Mouse (Mus musculus): ENCODE results near the gene Esr1. TPM values are rescaled to one million over a fixed set of nuclear protein-coding genes. Genes with fewer than 3 reads are reported as not detected.

Esr1 gene
- polyA plus RNA-seq, 1 experiment from 2014 or later: 0.58 TPM

DNA sequence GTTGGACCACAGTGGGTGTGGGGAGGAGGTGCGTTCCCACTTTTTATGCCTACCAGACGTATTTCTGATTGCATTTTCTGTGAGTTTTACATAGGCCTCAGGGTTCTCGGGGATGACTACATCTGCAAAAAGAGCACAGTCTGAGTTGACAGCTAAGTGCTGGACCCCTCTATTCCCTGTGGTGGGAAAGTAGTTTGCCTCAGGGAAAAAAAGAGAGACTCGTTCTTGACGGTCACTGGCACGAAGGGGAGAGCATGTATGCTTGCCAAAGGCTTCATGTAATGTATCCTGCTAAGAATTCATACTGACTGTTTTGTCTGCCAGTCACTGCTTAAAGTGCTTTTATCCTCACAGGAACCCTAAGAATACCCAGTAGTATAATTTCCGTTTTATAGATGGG lies 433.8 kb downstream of the Esr1 start:
- Histone ChIP-seq H3K4me1 (replicated peaks) (no peaks in the 10 kb centered on the region), H3K4me2 (no peak overlapping the region), H3K27ac (no peak overlapping the region), H3K27me3 (no peaks in the 10 kb centered on the region), H3K4me3 (no peak overlapping the region), H3K36me3 (peaks cover 76% of the 10 kb centered on the region), H3K9ac (no peak overlapping the region), H3K9me3 (replicated peaks) (no peaks in the 10 kb centered on the region)
- no peak for ATAC-seq (replicated peaks; ENCODE audit: insufficient number of reproducible peaks, insufficient read depth, low FRiP score, low read depth)
- 87% methylated on average over 7 of the region's 7 CpGs for WGBS

DNA sequence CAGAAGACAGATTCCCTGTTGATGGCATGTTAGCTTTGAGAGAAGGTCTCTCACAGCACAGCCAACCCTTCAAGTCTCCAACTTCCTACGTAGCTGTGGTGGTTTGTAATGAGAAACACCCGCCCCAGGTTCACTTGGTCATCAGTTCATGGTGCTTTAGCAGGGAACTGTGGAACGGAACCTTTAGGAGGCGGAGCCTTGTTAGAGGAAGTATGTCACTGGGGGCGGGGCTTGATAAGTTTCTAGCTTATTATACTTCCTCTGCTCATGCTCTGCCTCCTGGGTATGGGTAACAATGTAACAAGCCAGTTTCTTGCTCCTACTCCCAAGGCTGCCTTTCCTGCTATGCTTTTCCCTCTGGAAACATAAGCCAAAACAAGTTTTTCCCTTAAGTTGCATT lies 434.3 kb downstream of the Esr1 start:
- Histone ChIP-seq H3K4me1 (replicated peaks) (no peaks in the 10 kb centered on the region), H3K36me3 (peaks cover 72% of the 10 kb centered on the region), H3K27ac (no peak overlapping the region), H3K9me3 (replicated peaks) (no peaks in the 10 kb centered on the region), H3K4me2 (no peak overlapping the region), H3K4me3 (no peak overlapping the region), H3K27me3 (no peaks in the 10 kb centered on the region), H3K9ac (no peak overlapping the region)
- WGBS: 85% methylated on average over 5 of the region's 5 CpGs
- ATAC-seq (replicated peaks; ENCODE audit: insufficient number of reproducible peaks, insufficient read depth, low FRiP score, low read depth): no peak

Other genes with a start within 250 kb of the Esr1 start
- gene Zbtb2, start 223.5 kb upstream of the Esr1 start, polyA plus RNA-seq (2015; fragmentation: Nextera tagmentation; extraction: Ambion mirVana): 7.8 and 9.8 TPM in 2 replicates
- 93.3 and 93.4 TPM in 2 replicates for gene Rmnd1, start 179.2 kb upstream of the Esr1 start, polyA plus RNA-seq (2015; fragmentation: Nextera tagmentation; extraction: Ambion mirVana)
- 14.0 and 14.6 TPM in 2 replicates for gene Armt1, start 179.1 kb upstream of the Esr1 start, polyA plus RNA-seq (2015; fragmentation: Nextera tagmentation; extraction: Ambion mirVana)
- 0.10 TPM in 1 of 2 replicates, not detected in the other for gene Ccdc170, start 129.1 kb upstream of the Esr1 start, polyA plus RNA-seq (2015; fragmentation: Nextera tagmentation; extraction: Ambion mirVana)

Data from heart, embryonic 15.5 days (tissue).